Mouse (Mus musculus): ENCODE measurements around the gene Serp1. TPM values are rescaled to one million over a fixed set of nuclear protein-coding genes. Genes with fewer than 3 reads are reported as not detected.

Serp1 gene
- polyA plus RNA-seq (2016; fragmentation: Nextera tagmentation; extraction: Ambion mirVana), result 151 and 167 TPM in 2 replicates

DNA sequence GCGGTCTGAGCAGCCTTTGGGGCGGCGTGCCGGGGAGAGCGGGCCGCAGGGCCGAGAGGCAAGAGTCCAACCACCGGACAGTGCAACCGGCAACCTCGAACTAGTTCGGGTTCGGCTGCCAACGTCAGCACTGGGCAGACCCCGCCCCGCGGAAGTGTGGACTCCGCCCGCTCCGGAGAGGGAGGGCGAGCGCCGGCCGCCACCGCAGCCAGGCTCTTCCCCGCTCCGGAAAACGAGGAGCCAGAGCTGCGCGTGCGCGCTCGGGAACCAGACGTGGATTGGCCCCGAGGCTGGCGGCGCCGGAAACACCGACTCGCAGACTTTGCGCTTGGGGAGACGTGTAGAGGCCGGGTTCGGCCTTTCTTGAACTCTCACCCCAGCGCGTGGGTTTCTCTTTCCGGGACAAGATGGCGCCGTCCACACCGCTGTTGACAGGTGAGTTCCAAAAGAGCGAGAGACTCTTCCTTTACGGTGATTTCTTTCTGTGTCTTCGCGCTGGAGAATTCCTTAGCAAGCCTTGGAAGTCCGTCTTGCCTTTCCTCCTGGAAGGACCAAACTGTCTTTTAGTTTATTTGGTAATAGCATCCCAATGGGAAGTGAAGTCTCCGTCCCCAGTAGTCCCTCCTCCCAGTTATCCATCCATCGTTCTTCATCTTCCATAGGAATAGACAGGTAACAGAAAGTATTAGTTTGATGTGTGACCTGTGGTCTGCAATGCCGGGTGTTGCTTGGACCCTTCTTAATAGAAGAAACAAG lies at the start of gene Serp1, which contains the start of gene Eif2a:
Gene Serp1 (minus strand): TSS at position 241 of the 756 bp plus-strand sequence.
Gene Eif2a (plus strand): TSS at position 170 of the 756 bp plus-strand sequence.
- H3K4me3 ChIP-seq, result peak within 1 kb of the TSS; percentile 70
- no peaks in the 10 kb centered on the region for H3K9me3 ChIP-seq (replicated peaks)
- H3K4me1 ChIP-seq, result peaks cover 13% of the 10 kb centered on the region
- DNase-seq (ENCODE audit: low spot score), result peak; percentile 99
- H3K27me3 ChIP-seq (ENCODE audit: low read depth, poor library complexity, severe bottlenecking), result no peaks in the 10 kb centered on the region
- H3K27ac ChIP-seq, result peak within 1 kb of the TSS; percentile 94
- peaks cover 31% of the 10 kb centered on the region for H3K36me3 ChIP-seq
- WGBS, result under 1% methylated on average over 57 of the region's 57 CpGs

DNA sequence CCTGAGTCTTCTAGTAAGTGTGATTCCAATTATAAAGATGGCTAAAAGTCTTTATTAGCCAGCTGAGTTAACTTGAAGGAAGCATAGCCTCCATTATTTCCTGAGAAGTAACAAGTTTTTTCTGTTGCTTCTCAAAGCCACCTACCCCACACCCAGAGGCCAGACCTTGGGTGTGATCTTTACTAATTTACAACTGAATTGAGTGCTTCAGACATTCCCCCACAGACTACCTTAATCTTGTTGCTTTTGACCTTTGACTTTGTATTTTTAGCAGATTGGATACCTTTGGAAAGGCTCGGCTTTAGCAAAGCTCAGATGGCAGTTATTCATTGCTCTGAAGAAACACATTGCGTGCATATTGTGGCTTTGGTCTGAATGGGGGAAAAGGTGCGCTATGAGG lies 45.1 kb upstream of the Serp1 start:
- H3K36me3 ChIP-seq, result no peaks in the 10 kb centered on the region
- H3K4me1 ChIP-seq, result no peaks in the 10 kb centered on the region
- H3K27me3 ChIP-seq (ENCODE audit: low read depth, poor library complexity, severe bottlenecking), result no peaks in the 10 kb centered on the region
- no peak overlapping the region for H3K27ac ChIP-seq
- no peaks in the 10 kb centered on the region for H3K9me3 ChIP-seq (replicated peaks)
- no peak for DNase-seq (ENCODE audit: low spot score)
- H3K4me3 ChIP-seq, result no peak overlapping the region
- WGBS, result 66% methylated on average over 3 of the region's 3 CpGs

DNA sequence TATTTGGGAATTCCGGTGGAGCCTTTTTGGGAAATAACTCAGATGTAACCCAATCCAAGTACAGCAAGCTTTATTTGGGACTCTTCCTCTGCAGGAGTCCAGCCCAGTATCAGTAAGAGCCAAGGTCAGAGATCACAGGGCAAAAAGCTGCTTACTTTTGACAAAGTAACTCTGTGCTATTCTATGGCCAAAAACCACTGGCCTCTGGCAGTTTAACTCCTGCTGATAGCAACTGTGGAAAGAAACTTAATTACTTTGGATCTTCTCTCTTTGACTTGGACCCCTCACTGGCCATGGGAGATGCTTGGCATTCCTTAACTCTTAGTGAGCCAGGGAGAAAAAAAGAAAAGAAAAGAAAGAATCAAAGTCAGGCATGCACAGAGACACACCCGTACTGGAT lies 35.7 kb upstream of the Serp1 start:
- H3K27me3 ChIP-seq (ENCODE audit: low read depth, poor library complexity, severe bottlenecking), result no peaks in the 10 kb centered on the region
- no peaks in the 10 kb centered on the region for H3K4me1 ChIP-seq
- H3K27ac ChIP-seq, result no peak overlapping the region
- DNase-seq (ENCODE audit: low spot score), result no peak
- 78% methylated on average over 2 of the region's 2 CpGs for WGBS
- no peak overlapping the region for H3K4me3 ChIP-seq
- H3K36me3 ChIP-seq, result peaks cover 20% of the 10 kb centered on the region
- H3K9me3 ChIP-seq (replicated peaks), result no peaks in the 10 kb centered on the region

DNA sequence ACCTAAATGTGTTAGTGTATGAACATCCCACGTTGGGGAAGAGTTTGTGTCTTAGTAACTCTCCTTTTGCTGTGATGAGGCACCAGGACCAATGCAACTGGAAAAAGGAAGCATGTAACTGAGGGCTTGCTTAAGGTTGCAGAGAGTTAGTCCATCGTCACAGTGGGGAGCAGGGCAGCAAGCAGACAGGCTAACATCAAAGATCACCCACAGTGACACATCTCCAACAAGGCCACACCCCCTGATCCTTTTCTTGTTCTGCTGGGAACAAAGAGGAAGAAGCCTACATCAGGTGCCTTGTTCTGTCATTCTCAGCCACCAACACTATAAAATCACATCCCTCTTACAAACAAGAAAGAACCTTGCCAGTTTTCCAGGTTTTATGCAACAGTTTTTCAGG lies 34.2 kb upstream of the Serp1 start:
- DNase-seq (ENCODE audit: low spot score), result no peak
- 25% methylated on average over 2 of the region's 2 CpGs for WGBS
- no peaks in the 10 kb centered on the region for H3K4me1 ChIP-seq
- no peaks in the 10 kb centered on the region for H3K27me3 ChIP-seq (ENCODE audit: low read depth, poor library complexity, severe bottlenecking)
- H3K36me3 ChIP-seq, result peaks cover 36% of the 10 kb centered on the region
- H3K27ac ChIP-seq, result no peak overlapping the region
- H3K9me3 ChIP-seq (replicated peaks), result no peaks in the 10 kb centered on the region
- H3K4me3 ChIP-seq, result no peak overlapping the region

DNA sequence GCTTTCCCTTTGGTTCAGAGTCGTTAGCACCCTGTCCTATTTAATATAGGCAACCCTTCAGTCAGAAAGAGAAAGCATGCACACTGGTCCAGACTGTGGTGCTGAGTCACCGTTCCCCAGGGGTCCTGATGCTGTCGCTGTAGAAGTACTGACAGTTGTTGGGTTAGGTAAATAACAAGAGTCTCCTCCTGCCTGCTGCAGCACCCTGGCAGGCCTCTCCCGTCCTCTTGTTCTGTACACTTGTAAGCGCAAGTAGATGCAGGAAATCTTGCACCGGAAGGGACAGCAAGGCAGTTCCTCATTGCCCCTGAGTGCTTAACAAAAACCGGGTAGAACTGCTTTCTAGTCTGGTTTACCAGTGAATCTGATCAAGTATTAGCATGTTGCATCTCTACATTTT lies 31.0 kb upstream of the Serp1 start:
- Histone ChIP-seq H3K27ac (no peak overlapping the region), H3K9me3 (replicated peaks) (no peaks in the 10 kb centered on the region), H3K36me3 (peaks cover 68% of the 10 kb centered on the region), H3K27me3 (ENCODE audit: low read depth, poor library complexity, severe bottlenecking) (no peaks in the 10 kb centered on the region), H3K4me3 (no peak overlapping the region), H3K4me1 (no peaks in the 10 kb centered on the region)
- no peak for DNase-seq (ENCODE audit: low spot score)
- 86% methylated on average over 7 of the region's 7 CpGs for WGBS

DNA sequence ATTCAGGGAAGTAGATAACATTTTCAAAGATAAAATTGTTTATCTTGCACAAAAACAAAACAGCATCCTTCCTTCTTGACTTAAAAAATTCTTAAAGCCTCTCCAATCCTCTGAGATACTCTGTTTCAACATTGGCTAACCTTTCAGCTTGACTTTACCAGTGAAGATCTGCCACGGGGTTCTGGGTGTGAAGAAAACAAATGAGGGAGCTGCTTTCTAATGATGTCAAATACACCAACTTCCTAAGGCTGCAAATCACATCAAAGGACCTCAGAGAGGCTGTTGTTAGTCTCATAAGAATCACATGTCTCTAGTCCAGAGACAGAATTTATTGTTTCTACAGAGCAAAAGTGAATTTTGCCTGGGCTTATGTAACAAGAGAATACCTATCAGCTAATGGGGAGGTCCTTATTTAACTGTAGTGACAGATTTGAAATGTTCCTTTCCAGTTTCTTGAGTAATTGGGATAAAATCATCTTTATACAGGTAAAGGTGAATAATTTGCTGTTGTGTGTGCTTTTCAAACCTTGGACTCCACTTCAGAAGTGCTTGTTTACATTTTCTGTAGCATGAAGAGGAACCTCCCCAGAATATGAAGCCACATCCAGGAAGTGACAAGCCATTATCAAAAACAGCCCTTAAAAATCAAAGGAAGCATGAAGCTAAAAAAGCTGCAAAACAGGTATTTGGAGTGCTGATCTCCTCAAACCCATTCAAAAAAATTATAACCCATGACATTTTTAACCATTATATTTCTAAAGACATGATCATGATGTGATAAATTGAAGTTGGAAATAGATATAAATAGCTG lies 26.5 kb upstream of the Serp1 start:
- peaks cover 97% of the 10 kb centered on the region for H3K36me3 ChIP-seq
- no peak overlapping the region for H3K4me3 ChIP-seq
- no peak overlapping the region for H3K27ac ChIP-seq
- H3K9me3 ChIP-seq (replicated peaks), result no peaks in the 10 kb centered on the region
- no peaks in the 10 kb centered on the region for H3K4me1 ChIP-seq
- no peaks in the 10 kb centered on the region for H3K27me3 ChIP-seq (ENCODE audit: low read depth, poor library complexity, severe bottlenecking)
- 75% methylated on average over 1 of the region's 1 CpGs for WGBS
- DNase-seq (ENCODE audit: low spot score), result no peak

DNA sequence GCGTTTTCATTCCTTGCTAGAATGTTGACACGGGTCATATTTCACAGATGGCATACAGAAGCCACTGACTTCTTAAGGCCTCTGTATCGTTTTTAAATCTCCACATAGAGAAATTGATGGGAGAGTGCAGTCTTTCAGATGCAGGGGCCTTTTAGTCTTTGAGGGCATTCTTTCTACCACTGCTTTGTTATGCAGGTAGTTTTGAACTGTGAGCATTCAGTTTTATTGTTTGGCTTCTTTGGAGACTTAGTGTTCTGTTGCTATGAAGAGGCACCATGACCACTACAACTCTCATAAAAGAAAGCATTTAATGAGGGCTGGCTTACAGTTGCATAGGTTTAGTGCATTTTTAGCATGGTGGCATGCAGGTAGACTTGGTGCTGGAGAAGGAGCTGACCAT lies 10.9 kb upstream of the Serp1 start:
- no peaks in the 10 kb centered on the region for H3K9me3 ChIP-seq (replicated peaks)
- peaks cover 84% of the 10 kb centered on the region for H3K36me3 ChIP-seq
- WGBS, result 96% methylated on average over 3 of the region's 3 CpGs
- H3K27ac ChIP-seq, result no peak overlapping the region
- no peaks in the 10 kb centered on the region for H3K27me3 ChIP-seq (ENCODE audit: low read depth, poor library complexity, severe bottlenecking)
- H3K4me1 ChIP-seq, result no peaks in the 10 kb centered on the region
- DNase-seq (ENCODE audit: low spot score), result no peak
- H3K4me3 ChIP-seq, result no peak overlapping the region

DNA sequence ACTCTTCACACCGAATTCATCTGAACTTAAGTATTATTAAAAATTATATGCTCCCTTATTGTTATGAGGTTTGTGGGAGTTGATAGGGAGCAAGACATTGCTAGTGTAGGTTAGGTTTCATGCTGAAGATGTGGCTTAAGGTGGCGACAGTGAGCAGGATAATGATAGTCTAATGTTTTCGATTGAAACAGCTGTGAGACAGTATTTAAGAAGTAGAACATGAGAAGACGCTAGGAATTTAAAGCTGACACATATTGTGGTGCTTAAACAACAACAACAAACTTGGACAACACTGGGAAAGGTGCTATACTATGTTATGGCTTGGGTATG lies 681 bp upstream of the Serp1 start:
- Histone ChIP-seq H3K27ac (peak overlapping the region; percentile 94), H3K4me1 (peaks cover 13% of the 10 kb centered on the region), H3K27me3 (ENCODE audit: low read depth, poor library complexity, severe bottlenecking) (no peaks in the 10 kb centered on the region), H3K36me3 (peaks cover 31% of the 10 kb centered on the region), H3K9me3 (replicated peaks) (no peaks in the 10 kb centered on the region), H3K4me3 (peak overlapping the region; percentile 70)
- WGBS, result 11% methylated on average over 4 of the region's 4 CpGs
- no peak for DNase-seq (ENCODE audit: low spot score)

DNA sequence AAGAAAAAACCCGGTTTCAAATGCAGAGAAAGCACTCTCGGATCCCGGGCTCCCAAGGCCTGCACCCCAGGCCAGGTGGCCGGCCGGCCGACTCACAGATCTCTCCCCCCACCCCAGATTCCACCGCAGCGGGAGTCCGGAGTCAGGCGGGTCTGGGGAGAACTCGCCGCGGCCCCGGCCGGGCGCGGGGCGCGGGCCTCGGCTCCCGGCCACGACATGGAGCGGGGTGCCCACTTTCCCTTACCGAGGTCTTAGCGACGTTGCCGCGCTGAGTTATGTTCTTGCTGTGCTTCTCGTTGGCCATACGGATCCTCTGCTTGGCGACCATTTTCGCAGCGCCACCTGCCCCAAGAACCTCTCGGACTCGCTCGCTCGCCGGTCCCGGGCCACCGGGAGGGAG lies 526 bp downstream of the Serp1 start:
- peaks cover 37% of the 10 kb centered on the region for H3K36me3 ChIP-seq
- H3K4me3 ChIP-seq, result peak overlapping the region; percentile 70
- no peak for DNase-seq (ENCODE audit: low spot score)
- H3K9me3 ChIP-seq (replicated peaks), result no peaks in the 10 kb centered on the region
- no peaks in the 10 kb centered on the region for H3K27me3 ChIP-seq (ENCODE audit: low read depth, poor library complexity, severe bottlenecking)
- peak overlapping the region; percentile 94 for H3K27ac ChIP-seq
- under 1% methylated on average over 40 of the region's 40 CpGs for WGBS
- peaks cover 13% of the 10 kb centered on the region for H3K4me1 ChIP-seq

DNA sequence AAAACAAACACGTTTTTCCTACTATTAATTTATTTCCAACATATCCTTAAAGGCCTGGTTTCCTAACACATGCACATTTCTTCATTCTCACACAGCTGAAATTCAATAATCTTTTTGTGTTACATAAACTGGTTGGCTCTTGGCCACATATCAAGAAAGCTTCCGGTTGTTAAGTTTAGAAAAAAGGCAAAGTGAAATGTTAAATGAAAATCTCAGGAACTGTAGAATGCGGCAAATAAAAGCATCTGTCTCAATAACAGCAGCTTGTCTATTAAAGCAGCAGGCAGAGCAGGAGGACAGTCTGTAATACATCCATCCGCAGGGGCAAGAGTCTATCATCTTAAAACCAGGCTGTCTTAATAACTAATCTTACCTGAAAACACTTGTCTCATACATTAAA lies 1.4 kb downstream of the Serp1 start:
- H3K36me3 ChIP-seq, result peaks cover 38% of the 10 kb centered on the region
- no peak for DNase-seq (ENCODE audit: low spot score)
- H3K9me3 ChIP-seq (replicated peaks), result no peaks in the 10 kb centered on the region
- H3K27me3 ChIP-seq (ENCODE audit: low read depth, poor library complexity, severe bottlenecking), result no peaks in the 10 kb centered on the region
- H3K27ac ChIP-seq, result no peak overlapping the region
- 71% methylated on average over 4 of the region's 4 CpGs for WGBS
- H3K4me3 ChIP-seq, result peak overlapping the region; percentile 70
- peaks cover 13% of the 10 kb centered on the region for H3K4me1 ChIP-seq

DNA sequence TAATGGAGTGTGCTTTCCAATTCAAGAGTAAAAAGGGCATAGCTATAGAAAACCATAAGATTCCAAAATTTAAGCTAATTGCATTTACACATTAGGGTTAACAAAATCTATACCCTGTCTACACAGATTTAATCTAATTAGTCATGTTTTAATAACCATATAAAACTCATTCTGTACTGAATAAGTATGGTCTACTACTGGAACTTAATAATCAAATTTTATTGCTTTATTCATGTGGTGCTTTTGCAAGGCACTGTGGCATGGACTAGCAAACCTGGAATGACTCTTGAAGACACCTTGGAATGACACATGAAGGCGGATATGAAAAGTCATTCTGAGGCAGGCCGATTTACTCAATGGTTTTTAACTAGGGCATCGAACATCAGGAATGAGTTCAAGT lies 2.3 kb downstream of the Serp1 start:
- no peak overlapping the region for H3K4me3 ChIP-seq
- WGBS, result 96% methylated on average over 3 of the region's 3 CpGs
- no peak for DNase-seq (ENCODE audit: low spot score)
- no peaks in the 10 kb centered on the region for H3K9me3 ChIP-seq (replicated peaks)
- H3K27me3 ChIP-seq (ENCODE audit: low read depth, poor library complexity, severe bottlenecking), result no peaks in the 10 kb centered on the region
- H3K36me3 ChIP-seq, result peaks cover 38% of the 10 kb centered on the region
- peaks cover 13% of the 10 kb centered on the region for H3K4me1 ChIP-seq
- no peak overlapping the region for H3K27ac ChIP-seq

DNA sequence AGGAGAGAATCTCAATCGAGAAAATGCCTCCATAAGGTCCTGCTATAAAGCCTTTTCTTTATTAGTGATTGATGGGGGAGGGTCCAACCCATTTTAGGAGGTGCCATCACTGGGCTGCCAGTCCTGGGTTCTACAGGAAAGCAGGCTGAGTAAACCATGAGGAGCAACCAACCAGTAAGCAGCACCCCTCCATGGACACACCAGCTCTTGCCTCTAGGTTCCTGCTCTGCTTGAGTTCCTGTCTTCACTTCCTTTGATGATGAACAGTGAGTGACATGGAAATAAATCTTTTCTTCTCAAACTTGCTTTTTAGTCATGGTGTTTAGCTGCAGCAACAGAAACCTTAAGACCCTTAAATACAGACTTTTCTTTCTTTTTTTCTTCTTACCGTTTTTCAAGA lies 4.3 kb downstream of the Serp1 start:
- Histone ChIP-seq H3K27ac (no peak overlapping the region), H3K36me3 (peaks cover 38% of the 10 kb centered on the region), H3K4me1 (peaks cover 7% of the 10 kb centered on the region), H3K4me3 (no peak overlapping the region), H3K27me3 (ENCODE audit: low read depth, poor library complexity, severe bottlenecking) (no peaks in the 10 kb centered on the region), H3K9me3 (replicated peaks) (no peaks in the 10 kb centered on the region)
- DNase-seq (ENCODE audit: low spot score), result no peak
- 85% methylated on average over 2 of the region's 2 CpGs for WGBS

DNA sequence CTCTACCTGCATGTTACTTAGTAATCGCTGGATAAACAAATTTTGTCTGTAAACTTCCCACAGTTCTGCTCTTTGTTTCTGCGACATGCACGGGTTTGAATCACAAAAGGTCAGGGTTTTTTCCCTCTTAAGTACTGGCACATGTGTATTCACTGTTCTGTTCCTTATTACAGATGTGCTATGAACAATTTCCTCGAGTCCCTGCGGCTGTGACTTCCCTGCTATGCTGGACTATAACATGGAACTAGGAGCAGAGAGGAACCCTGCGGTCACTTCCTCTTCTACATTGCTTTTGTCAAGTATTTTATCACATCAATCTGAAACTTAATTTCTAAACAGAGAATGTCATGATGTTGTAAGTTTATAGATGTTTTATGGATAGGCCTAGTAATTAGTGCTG lies 5.4 kb downstream of the Serp1 start:
- H3K4me3 ChIP-seq, result no peak overlapping the region
- 89% methylated on average over 6 of the region's 6 CpGs for WGBS
- no peak for DNase-seq (ENCODE audit: low spot score)
- peaks cover 7% of the 10 kb centered on the region for H3K4me1 ChIP-seq
- H3K9me3 ChIP-seq (replicated peaks), result no peaks in the 10 kb centered on the region
- H3K27me3 ChIP-seq (ENCODE audit: low read depth, poor library complexity, severe bottlenecking), result no peaks in the 10 kb centered on the region
- peaks cover 38% of the 10 kb centered on the region for H3K36me3 ChIP-seq
- no peak overlapping the region for H3K27ac ChIP-seq
